Mouse (Mus musculus): ENCODE data around the gene Hoxc6.

- TF ChIP-seq CTCF (conservative IDR thresholded peaks at IDR 0.05 in 1 of 2, IDR thresholded peaks at IDR 0.05 in 1 of 2; ENCODE audit: low read depth in 2 of 2, low read length in 2 of 2) (no peak), POLR2A (IDR thresholded peaks at IDR 0.05; ENCODE audit: low read depth, low read length) (no peak)
Observed at GRCm38 (mm10) chr15:103061131-103061825, 63.2 kb downstream of the Hoxc6 start.
